Mouse (Mus musculus) sigmoid colon, adult 10 weeks (tissue): ENCODE data around the gene B4galt1. TPM values are rescaled to one million over a fixed set of nuclear protein-coding genes. Genes with fewer than 3 reads are reported as not detected.

Experiments
- polyA plus RNA-seq: library from polyadenylated mRNA; stranded (reverse); fragments of 350-450 nt; fragmentation: Illumina TruSeq; extraction: RNeasy Lipid Tissue Mini Kit (QIAGEN cat#74804); gene quantifications from one replicate; pipeline ENCODE4 v1.2.3, GENCODE M21; 2014; ENCODE audit warnings: low read depth, low replicate concordance

Gene B4galt1
- 107 TPM for polyA plus RNA-seq

GRCm38 (mm10) chr4:40853565-40854386 lies at the start of gene B4galt1:
Gene B4galt1 (minus strand): TSS chr4:40854005.

GRCm38 (mm10) chr4:40757780-40758420 lies 95.9 kb downstream of the B4galt1 start, which contains the start of gene Smu1:
Gene Smu1 (minus strand): TSS chr4:40757923.

Other genes with a start within 250 kb of the B4galt1 start
- 4.2 TPM for gene Aptx, start 150.8 kb downstream of the B4galt1 start, polyA plus RNA-seq
- gene Dnaja1, start 131.9 kb downstream of the B4galt1 start, polyA plus RNA-seq: 399 TPM
- gene Smu1, start 96.1 kb downstream of the B4galt1 start, polyA plus RNA-seq: 148 TPM
- 220 TPM for gene Spink4, start 66.0 kb upstream of the B4galt1 start, polyA plus RNA-seq
- gene Bag1, start 94.3 kb upstream of the B4galt1 start, polyA plus RNA-seq: 584 TPM
- gene Chmp5, start 94.4 kb upstream of the B4galt1 start, polyA plus RNA-seq: 281 TPM
- 67.5 TPM for gene Nfx1, start 116.9 kb upstream of the B4galt1 start, polyA plus RNA-seq
- 0.60 TPM for gene Aqp7, start 194.1 kb upstream of the B4galt1 start, polyA plus RNA-seq
- not detected for gene Aqp3, start 244.2 kb upstream of the B4galt1 start, polyA plus RNA-seq